Mouse (Mus musculus): Measurements from ENCODE around the gene Hoxa7.

- TF ChIP-seq CTCF (IDR thresholded peaks at IDR 0.05): no peak
- no peak for TF ChIP-seq POLR2A (IDR thresholded peaks at IDR 0.05; ENCODE audit: insufficient read depth, low read depth, low read length)
- TF ChIP-seq EP300 (IDR thresholded peaks at IDR 0.05; ENCODE audit: insufficient read depth, low read depth, low read length): no peak
Observed at GRCm38 (mm10) chr6:52265913-52266665, 44.4 kb upstream of the Hoxa7 start.
